Mouse (Mus musculus) layer of hippocampus, adult 2 months (tissue): ENCODE data around the gene Tmem63c. TPM values are rescaled to one million over a fixed set of nuclear protein-coding genes. Genes with fewer than 3 reads are reported as not detected.

Source experiments
- DNase-seq, 2 experiments: peaks; one replicate each; pipeline ENCODE4 v3.0.0; 2022; ENCODE audit warnings: low spot score in 2 of 2
- H3K27ac ChIP-seq: fragments of 200-600 bp; 2 replicates; pipeline ENCODE4 v1.8.1; 2022
- H3K4me3 ChIP-seq: fragments of 200-600 bp; 2 replicates; pipeline ENCODE4 v1.8.1; 2022; ENCODE audit warnings: mild to moderate bottlenecking
- CTCF ChIP-seq: fragments of 200-600 bp; conservative IDR thresholded peaks from 2 replicates; pipeline ENCODE4 v1.8.1; 2022; ENCODE audit warnings: antibody characterized with exemption, mild to moderate bottlenecking, moderate library complexity
- long read RNA-seq, 2 experiments: library from polyadenylated mRNA; stranded (forward); transcript quantifications; one replicate each; pipeline ENCODE4 v2.0.0; 2021; ENCODE audit warnings: borderline mapping rate in 2 of 2
- total RNA-seq, 2 experiments: library from RNA; stranded (reverse); gene quantifications; 2 replicates each; pipeline ENCODE4 v1.2.3; 2021

Gene Tmem63c
- 10 to 100 TPM; 38.1 to 39.3 TPM for total RNA-seq
- long read RNA-seq, experiment 1, partial matches to known transcripts: 2 of 13 reads
- long read RNA-seq, experiment 1, other reads (novel, unspliced or antisense): 6 of 13 reads
- long read RNA-seq, experiment 2, partial matches to known transcripts: 3 of 22 reads
- long read RNA-seq, experiment 2, other reads (novel, unspliced or antisense): 12 of 22 reads

DNA sequence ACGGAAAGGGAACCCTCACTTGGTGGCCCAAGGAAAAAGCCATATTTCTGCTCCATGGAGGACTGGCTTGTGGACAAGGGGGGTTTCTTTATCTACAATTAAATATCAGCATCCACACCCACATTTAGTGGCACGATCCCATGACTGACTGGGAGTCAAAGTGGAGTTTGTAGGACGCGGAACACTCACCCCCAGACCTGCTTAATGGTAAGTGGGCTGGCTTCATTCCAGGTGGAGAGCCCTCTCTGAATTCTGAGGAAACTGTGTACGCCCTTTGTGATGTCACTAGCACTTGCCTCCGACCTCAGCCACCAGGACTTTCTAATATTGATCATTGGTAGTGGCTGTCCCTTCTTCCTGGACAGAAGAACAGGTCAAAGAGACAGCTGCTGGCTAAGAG is at the start of gene Tmem63c:
Gene Tmem63c, plus strand, starts transcription at position 301 of the 400 bp plus-strand sequence.
- Histone ChIP-seq H3K4me3 (no peak within 1 kb of the TSS), H3K27ac (no peak within 1 kb of the TSS)
- TF ChIP-seq CTCF: no peak
- DNase-seq: no peak

GRCm38 (mm10) chr12:86973216-86973615 is 47.9 kb upstream of the Tmem63c start:
- H3K27ac ChIP-seq: 0 out of 2 replicates have a peak overlapping the region, but pooled peaks have one; percentile 4
- DNase-seq: peak in 1 of 2 experiments; percentile 57
- H3K4me3 ChIP-seq: no peak overlapping the region
- no peak for TF ChIP-seq CTCF

DNA sequence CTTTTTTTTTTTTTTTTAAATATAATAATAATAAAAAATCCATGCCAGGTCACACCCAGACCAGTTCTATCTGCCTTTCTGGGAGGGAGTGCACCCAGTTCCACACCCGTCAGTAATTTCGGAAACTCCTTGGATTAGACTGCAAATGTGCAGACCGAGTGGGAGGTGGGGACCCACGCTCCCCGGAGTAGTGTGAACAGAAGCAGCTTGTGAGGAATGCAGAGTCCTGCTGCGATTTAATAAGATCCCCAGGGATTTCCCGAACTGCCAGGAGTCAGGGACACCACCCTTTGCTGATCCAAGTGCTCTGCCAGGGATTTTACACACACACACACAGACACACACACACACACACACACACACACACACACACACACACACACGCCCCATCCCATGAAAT is 47.4 kb upstream of the Tmem63c start:
- H3K4me3 ChIP-seq: no peak overlapping the region
- TF ChIP-seq CTCF: no peak
- DNase-seq: peak; percentile 50 to 55
- H3K27ac ChIP-seq: no peak overlapping the region

- H3K4me3 ChIP-seq: peak overlapping the region; percentile 55
These were observed 46.5 kb upstream of the Tmem63c start for GRCm38 (mm10) chr12:86974387-86975288.

GRCm38 (mm10) chr12:86975761-86976160 is 45.4 kb upstream of the Tmem63c start:
- Histone ChIP-seq H3K4me3 (no peak overlapping the region), H3K27ac (no peak overlapping the region)
- TF ChIP-seq CTCF: no peak
- no peak for DNase-seq

More at GRCm38 (mm10) chr12:86974387-86975288, 46.5 kb upstream of the Tmem63c start:
- peak in 1 of 2 experiments; percentile 84 for DNase-seq
- peak; percentile 93 for TF ChIP-seq CTCF
- peak overlapping the region; percentile 68 for H3K27ac ChIP-seq

- peak; percentile 70 for TF ChIP-seq CTCF
- Histone ChIP-seq H3K27ac (no peak overlapping the region), H3K4me3 (no peak overlapping the region)
- DNase-seq: no peak
These were observed 44.5 kb upstream of the Tmem63c start for GRCm38 (mm10) chr12:86976511-86977168.

GRCm38 (mm10) chr12:86977833-86978232 is 43.3 kb upstream of the Tmem63c start:
- Histone ChIP-seq H3K4me3 (no peak overlapping the region), H3K27ac (no peak overlapping the region)
- TF ChIP-seq CTCF: no peak
- DNase-seq: peak; percentile 62 to 78

DNA sequence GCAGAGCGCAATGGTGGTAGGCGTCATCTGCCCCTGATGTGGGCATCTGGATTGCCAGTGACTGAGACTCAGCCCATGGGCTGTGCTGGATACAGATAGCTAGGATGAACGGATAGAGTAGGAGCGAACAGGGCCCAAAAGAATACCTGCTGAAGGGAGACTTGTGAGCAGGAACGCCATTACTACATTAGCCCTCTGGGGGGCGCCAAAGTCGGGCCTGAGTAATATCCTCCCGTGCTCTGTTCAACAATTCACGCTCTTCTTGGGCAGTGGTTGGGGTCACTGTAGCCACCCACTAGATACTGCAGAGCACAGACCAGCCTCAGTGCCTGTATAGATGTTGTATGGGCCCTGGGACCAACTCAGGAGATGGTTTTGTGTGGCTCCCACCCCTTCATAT is 40.0 kb upstream of the Tmem63c start:
- no peak overlapping the region for H3K4me3 ChIP-seq
- no peak overlapping the region for H3K27ac ChIP-seq
- DNase-seq: peak in 1 of 2 experiments; percentile 56
- TF ChIP-seq CTCF: peak; percentile 83

DNA sequence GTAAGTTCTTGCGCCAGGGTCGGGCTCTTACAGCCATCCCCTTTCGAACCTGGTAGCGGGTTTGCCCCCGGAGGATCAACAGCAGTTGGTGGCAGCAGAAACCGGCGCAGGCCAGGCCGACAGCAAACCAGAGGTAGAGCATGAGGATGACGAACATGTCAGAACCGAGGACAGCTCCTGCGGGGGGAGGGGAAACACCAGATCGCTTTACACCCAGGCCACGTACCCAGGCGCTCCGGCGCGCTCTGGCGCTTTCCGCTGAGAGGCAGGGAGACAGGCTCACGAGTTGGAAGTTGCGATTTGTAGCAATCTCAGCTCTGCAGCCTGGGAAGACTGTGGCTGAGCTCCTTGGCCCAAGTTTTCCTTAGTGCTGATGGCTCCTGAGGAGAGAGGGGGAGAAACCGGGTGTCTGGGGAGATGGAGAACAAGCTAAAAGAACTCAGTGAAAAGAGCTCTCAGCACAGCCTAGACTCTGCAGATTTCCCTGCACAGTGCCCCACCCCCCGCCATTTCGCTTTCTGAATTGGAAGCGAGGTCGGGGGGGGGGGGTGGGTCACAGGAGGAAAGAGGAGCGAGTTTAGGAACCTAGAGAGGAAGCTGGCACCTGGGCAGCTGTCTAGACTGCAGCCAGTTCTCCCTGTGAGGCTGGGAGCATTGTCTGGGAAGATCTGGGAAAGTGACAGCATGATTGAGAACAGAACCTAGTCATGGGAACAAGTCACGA is 37.5 kb upstream of the Tmem63c start:
- H3K4me3 ChIP-seq: peak overlapping the region; percentile 15; the same call in 1 of the 2 replicates
- TF ChIP-seq CTCF: no peak
- no peak overlapping the region for H3K27ac ChIP-seq
- DNase-seq: peak; percentile 51 to 52

GRCm38 (mm10) chr12:86984194-86984555 is 37.0 kb upstream of the Tmem63c start:
- Histone ChIP-seq H3K27ac (no peak overlapping the region), H3K4me3 (no peak overlapping the region)
- no peak for TF ChIP-seq CTCF
- DNase-seq: no peak

GRCm38 (mm10) chr12:86986562-86986961 is 34.6 kb upstream of the Tmem63c start:
- Histone ChIP-seq H3K4me3 (no peak overlapping the region), H3K27ac (no peak overlapping the region)
- DNase-seq: no peak
- TF ChIP-seq CTCF: no peak

- H3K4me3 ChIP-seq: no peak overlapping the region
- TF ChIP-seq CTCF: no peak
- no peak for DNase-seq
- no peak overlapping the region for H3K27ac ChIP-seq
These were observed 32.9 kb upstream of the Tmem63c start for GRCm38 (mm10) chr12:86988227-86988626.

DNA sequence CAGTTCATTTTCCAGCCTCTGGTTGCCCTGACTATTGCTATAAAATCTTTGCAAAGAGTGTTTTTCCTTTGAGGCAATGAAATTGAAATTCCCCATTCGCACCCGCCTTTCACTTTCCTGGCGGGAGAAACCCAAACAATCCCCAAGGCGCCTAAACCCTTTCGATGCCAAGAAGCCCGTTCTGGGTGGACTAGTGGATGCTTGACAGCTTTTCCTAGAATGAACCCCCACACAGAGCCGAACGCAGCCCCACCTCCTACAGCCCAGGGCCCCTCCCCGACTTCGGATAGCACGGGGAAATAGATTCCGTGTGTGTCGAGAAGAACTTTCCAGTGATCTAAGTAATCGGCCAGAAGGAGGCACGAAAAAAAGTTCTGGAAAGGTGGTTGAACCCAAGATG is 31.8 kb upstream of the Tmem63c start:
- H3K4me3 ChIP-seq: peak overlapping the region; percentile 58
- no peak overlapping the region for H3K27ac ChIP-seq
- TF ChIP-seq CTCF: no peak
- no peak for DNase-seq
